Mouse (Mus musculus) v-Abl transformed pro-B cells (cell line): ENCODE measurements around the gene Gigyf2.

Source experiments
- in situ Hi-C, 2 experiments: fragments of 400-800 bp; cut with MboI; formaldehyde crosslinking; loops; one replicate each; pipeline ENCODE4 v1.15.1; 2025; ENCODE audit not compliant: unreplicated experiment in 2 of 2

Gigyf2 gene

GRCm38 (mm10) chr1:87326742-87327163, at the start of gene Gigyf2:
Gigyf2 (plus strand) TSS chr1:87326998.
- in situ Hi-C loops = loop anchor here in 1 of 2 experiments (5.0 kb wide), 1 partner anchor 69 kb away; no protein-coding TSS in a partner anchor

DNA sequence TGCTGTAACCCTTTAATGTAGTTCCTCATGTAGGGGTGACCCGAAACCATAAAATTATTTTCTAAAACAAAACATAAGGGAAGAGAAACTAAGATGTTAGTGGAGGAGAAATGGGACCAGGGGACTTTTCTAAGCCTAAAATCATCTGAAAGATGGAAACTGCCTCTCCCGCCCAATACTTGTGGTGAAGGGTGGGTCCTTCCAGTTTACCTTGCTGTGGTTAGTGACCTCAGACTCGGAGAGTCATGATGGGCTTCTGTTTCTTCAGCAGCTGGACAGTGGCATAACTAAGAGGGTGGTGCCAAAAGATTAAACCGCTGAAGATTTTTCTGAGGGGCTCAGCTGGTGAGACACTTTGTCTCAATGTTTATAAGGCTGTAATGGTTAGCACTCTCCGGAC, 46.5 kb upstream of the Gigyf2 start:
- in situ Hi-C loops = no loop called here

DNA sequence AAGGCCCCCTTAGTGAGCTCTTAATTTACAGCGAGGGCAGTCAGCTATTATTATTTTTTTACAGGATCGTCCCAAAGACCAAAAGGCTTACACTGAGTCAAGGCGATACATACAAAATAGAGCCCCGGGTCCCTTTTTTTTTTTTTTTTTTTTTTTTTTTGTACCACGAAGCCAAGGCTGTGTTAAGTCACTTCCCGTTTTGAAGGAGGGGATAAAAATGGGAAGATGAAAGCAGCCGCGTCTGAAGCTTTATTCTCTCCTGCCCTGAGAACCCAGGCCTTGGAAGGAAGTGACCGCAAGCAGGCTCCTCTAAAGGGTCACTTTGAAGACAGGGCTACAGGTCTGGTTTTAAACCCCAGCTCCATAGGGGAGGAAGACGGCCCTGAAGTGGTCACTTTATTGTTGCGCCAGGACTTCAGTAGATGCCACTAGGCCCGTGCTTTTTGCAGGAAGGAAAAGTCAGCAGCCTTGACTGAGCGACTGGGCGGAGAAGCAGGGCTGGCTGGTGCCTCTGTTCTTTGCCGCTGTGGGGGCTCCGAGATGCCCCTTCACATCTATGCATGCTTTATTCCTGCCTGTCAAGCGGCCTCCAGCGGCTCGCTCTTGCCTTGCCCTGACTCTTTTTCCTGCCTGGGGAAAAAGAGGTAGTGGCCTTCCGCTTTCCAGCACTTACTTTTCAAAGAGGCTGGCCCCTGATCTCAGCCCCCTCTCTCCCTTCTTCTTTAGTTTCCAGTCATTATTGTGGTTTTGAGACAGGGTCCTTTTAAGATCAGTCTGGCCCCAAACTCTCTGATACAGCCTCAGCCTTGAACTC, 45.0 kb upstream of the Gigyf2 start:
- in situ Hi-C loops = no loop called here

DNA sequence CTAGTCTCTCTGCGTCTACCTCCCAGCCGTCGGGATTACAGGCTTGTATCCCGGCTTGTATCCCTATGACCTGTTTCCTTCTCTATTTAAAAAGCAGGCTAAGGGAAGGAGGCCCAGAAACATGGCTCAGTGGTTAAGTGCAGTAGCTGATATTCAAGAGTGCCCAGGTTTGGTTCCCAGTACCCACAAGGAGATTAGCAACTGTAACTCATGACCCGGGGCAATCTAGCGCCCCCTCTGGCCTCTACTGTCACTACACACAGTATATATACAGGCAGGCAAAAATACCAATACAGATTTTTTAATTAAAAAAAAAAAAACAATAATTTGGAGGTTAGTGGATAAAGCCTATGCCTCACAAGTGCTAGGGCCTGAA, 44.4 kb upstream of the Gigyf2 start:
- in situ Hi-C loops = no loop called here

GRCm38 (mm10) chr1:87283410-87283960, 43.3 kb upstream of the Gigyf2 start:
- in situ Hi-C loops = no loop called here

DNA sequence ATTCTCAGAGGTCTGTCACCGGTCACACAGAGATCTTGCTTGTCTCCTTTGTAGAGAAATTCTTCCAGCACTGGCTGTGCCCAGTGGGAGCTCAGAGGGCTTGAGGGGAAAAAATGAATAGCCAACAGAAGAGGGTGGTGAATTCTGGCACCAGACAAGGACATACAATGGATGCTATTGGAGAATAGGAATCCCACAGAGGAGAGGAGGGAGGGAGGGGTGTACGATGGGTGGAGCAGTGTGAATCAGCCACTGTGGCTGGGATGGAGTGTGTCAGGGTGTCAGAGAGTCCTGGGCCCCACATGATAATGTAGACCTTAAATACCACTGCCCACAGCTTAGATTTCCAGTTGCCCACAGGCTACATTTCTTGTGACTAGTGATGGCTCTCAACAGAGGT, 39.7 kb upstream of the Gigyf2 start:
- in situ Hi-C loops = no loop called here

GRCm38 (mm10) chr1:87291416-87291815, 35.4 kb upstream of the Gigyf2 start:
- in situ Hi-C loops = no loop called here

- in situ Hi-C loops = no loop called here
These were observed 34.2 kb upstream of the Gigyf2 start for GRCm38 (mm10) chr1:87292420-87293190.

GRCm38 (mm10) chr1:87294063-87294710, 32.6 kb upstream of the Gigyf2 start:
- in situ Hi-C loops = no loop called here

GRCm38 (mm10) chr1:87294951-87295350, 31.8 kb upstream of the Gigyf2 start:
- in situ Hi-C loops = no loop called here

DNA sequence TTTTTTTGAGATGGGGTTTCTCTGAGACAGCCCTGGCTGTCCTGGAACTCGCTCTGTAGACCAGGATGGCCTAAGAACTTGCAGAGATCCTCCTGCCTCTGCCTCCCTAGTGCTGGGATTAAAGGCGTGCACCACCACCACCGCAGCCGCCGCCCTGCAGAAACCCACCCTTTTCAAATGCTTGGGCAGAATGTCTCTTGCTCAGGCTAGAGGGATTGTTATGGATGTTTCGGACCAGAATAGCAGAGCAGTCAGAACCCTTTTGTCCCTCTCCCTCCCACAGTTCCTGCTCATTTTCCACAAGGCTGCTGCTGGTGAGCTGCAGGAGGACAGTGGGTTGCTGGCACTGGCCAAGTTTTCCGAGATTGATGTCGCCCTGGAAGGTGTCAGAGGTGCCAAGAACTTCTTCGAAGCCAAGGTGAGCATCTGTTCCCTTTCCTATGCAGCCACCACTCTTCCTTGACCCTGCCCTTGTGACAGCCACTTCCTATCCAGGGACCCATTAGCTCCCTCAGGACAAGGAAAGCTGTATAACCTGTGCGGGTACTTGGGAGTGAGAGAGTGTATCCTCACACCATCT, 29.4 kb upstream of the Gigyf2 start:
- in situ Hi-C loops = no loop called here

DNA sequence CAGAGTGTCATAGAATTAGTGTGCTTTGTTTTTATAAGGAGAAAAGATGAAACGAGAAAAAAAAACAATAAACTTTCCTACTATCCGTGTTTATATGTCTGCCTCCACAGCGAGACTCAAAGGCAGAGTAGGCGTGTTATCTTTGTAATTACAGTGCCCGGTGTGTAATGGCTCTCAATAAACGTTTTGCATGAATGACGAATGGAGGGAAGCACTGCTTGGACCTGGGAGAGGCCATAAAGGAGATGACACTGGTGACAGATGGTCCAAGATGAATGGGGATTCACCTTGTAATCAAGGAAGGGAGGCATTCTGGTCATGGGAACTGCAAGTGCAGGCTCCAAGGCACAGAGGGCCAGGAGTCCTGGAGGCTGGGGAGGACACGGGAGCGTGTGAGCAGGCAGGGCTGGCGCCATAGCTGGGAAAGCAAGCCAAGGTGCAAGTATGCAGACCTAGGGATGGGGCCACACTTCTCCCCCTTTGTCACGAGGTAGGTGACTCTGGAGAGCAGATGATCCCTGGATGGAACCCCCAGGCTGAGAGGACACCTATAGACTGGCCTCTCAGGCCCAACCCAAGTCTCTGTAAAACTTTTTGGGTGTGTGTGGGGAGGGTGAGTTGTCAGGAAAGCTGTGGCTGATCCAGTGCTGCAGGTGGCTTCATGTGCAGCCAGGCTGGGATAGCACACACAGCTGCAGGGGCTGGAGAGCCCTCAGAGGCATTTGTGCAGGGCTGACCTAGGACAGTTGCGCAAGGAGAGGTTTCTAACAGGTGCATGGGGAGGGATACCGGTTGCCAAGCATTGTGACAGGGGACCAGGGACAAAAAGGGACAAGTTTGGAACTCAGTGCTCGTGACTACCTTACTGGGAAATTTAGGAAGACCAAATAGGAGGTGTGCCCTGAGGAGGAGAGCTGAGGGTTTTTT, 26.2 kb upstream of the Gigyf2 start:
- in situ Hi-C loops = no loop called here

- in situ Hi-C loops = no loop called here
These were observed 24.8 kb upstream of the Gigyf2 start for GRCm38 (mm10) chr1:87301971-87302370.

DNA sequence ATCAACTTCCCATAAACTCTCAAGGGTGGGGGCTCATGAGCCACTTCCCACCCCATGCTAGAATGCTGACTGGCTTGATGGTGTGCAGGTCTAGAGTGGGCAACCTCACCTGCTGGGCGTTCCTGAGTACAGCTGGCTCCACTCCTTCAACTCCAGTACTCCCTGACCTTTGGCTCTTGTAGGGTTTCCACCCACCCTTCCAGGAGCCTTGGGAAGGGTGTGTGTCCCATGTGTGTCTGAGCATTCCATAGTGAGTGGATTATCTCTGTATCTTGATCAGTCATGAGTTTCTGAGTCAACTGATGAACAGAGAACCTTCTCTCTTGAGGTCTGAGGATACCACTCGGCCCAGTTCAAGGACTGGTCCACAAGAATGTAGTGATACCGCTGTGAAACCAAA, 17.8 kb upstream of the Gigyf2 start:
- in situ Hi-C loops = no loop called here

DNA sequence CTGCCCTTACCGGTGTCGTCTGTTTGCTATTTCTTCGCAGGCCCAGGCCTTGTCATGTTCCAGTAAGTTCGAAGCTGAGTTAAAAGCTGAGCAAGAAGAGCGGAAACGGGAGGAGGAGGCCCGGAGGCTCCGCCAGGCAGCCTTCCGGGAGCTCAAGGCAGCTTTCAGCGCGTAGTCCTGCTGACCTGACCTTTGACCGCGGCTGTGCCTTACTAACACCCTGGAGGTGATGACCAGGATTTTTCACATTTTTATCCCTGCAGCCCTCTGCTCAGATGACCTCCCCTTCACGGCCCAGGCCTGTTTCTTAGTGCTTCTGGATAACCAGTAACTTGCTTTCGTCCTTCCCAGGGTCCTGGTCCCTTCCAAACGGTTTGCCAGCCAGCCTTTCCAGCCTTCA, 17.2 kb upstream of the Gigyf2 start:
- in situ Hi-C loops = no loop called here

GRCm38 (mm10) chr1:87312681-87313080, 14.1 kb upstream of the Gigyf2 start:
- in situ Hi-C loops = no loop called here

- in situ Hi-C loops = no loop called here
These were observed 13.7 kb upstream of the Gigyf2 start for GRCm38 (mm10) chr1:87313116-87313515.

DNA sequence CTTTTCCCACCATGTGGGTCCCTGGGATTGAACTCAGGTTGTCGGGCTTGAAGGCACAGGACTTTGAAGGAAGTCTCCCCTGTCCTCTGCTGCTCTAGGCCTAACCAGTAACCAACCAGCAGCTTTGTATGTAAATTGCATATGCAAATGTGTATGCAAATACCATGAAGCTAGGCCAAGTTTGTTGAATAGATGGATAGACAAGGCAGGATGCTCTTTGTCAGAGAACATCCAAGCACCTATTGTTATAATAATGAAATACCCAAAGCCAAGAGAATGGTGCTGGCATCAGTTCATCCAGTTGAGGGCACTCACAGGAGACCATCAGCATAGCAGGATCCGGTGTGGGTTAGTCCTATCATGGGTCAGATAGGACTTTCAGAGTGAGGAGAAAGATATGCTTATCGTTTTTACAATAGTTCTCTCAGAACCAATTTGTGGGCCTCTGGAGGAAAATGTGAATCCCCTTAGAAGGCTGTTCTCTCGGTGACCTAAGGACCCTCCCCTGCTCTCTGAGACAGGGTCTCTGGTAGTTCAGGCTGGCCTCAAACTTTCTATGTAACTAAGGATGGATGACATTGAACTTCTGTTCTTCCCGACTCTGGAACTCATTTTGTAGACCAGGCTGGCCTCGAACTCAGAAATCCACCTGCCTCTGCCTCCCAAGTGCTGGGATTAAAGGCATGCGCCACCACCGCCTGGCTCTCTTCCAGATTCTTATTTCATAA, 12.8 kb upstream of the Gigyf2 start:
- in situ Hi-C loops = no loop called here

DNA sequence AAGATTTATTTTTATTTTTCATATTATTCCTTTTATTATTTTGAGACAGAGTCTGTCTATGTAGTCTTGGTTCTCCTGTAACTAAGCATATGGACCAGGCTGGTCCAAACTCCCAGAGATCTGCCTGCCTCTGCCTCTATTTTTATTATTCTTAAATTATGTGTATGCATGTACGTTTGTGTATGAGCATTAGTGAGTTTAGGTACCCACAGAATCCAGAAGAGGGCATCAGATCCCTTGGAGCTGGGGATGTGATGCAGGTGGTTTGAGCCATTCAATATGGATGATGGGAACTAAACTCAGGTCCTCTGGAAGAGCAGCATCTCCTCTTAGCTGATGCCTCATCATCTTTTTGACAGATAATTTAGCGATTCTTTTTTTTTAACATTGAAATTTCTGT, 11.4 kb upstream of the Gigyf2 start:
- in situ Hi-C loops = no loop called here
